Mouse (Mus musculus): Measurements from ENCODE around the gene Actrt2. TPM values are rescaled to one million over a fixed set of nuclear protein-coding genes. Genes with fewer than 3 reads are reported as not detected.

Gene Actrt2
- polyA plus RNA-seq, 1 experiment from 2014 or later, result not detected

GRCm38 (mm10) chr4:154700921-154701412 lies 33.3 kb upstream of the Actrt2 start:
- no peak overlapping the region for H3K27ac ChIP-seq (replicated peaks)
- H3K4me1 ChIP-seq, result peaks cover 10% of the 10 kb centered on the region
- peaks cover 19% of the 10 kb centered on the region for H3K27me3 ChIP-seq
- no peaks in the 10 kb centered on the region for H3K36me3 ChIP-seq
- ATAC-seq (ENCODE audit: low FRiP score, low read depth), result no peak
- WGBS, result 87% methylated on average over 13 of the region's 13 CpGs
- no peak overlapping the region for H3K4me2 ChIP-seq (replicated peaks)
- no peaks in the 10 kb centered on the region for H3K9me3 ChIP-seq
- no peak overlapping the region for H3K4me3 ChIP-seq
- H3K9ac ChIP-seq (replicated peaks), result no peak overlapping the region

- WGBS, result 95% methylated on average over 6 of the region's 6 CpGs
- Histone ChIP-seq H3K27me3 (peaks cover 19% of the 10 kb centered on the region), H3K4me1 (peaks cover 10% of the 10 kb centered on the region), H3K4me2 (replicated peaks) (no peak overlapping the region), H3K36me3 (no peaks in the 10 kb centered on the region), H3K9ac (replicated peaks) (no peak overlapping the region), H3K27ac (replicated peaks) (no peak overlapping the region), H3K9me3 (no peaks in the 10 kb centered on the region), H3K4me3 (no peak overlapping the region)
- ATAC-seq (ENCODE audit: low FRiP score, low read depth), result no peak
Measured at GRCm38 (mm10) chr4:154700436-154700835, 32.8 kb upstream of the Actrt2 start.

- no peak for ATAC-seq (ENCODE audit: low FRiP score, low read depth)
- peaks cover 10% of the 10 kb centered on the region for H3K4me1 ChIP-seq
- H3K4me2 ChIP-seq (replicated peaks), result no peak overlapping the region
- no peak overlapping the region for H3K27ac ChIP-seq (replicated peaks)
- H3K27me3 ChIP-seq, result peaks cover 11% of the 10 kb centered on the region; the same call in 1 of the 2 replicates
- H3K4me3 ChIP-seq, result no peak overlapping the region
- H3K36me3 ChIP-seq, result no peaks in the 10 kb centered on the region
- no peak overlapping the region for H3K9ac ChIP-seq (replicated peaks)
- WGBS, result 94% methylated on average over 8 of the region's 8 CpGs
- H3K9me3 ChIP-seq, result no peaks in the 10 kb centered on the region
Measured at GRCm38 (mm10) chr4:154699236-154699635, 31.6 kb upstream of the Actrt2 start.

GRCm38 (mm10) chr4:154698631-154699030 lies 31.0 kb upstream of the Actrt2 start:
- 100% methylated on average over 1 of the region's 1 CpGs for WGBS
- Histone ChIP-seq H3K4me2 (replicated peaks) (no peak overlapping the region), H3K27me3 (peaks cover 10% of the 10 kb centered on the region; the same call in 1 of the 2 replicates), H3K9ac (replicated peaks) (no peak overlapping the region), H3K27ac (replicated peaks) (no peak overlapping the region), H3K4me1 (peaks cover 13% of the 10 kb centered on the region), H3K4me3 (no peak overlapping the region), H3K36me3 (no peaks in the 10 kb centered on the region), H3K9me3 (no peaks in the 10 kb centered on the region)
- ATAC-seq (ENCODE audit: low FRiP score, low read depth), result no peak

- H3K9me3 ChIP-seq, result no peaks in the 10 kb centered on the region
- 61% methylated on average over 16 of the region's 16 CpGs for WGBS
- no peak overlapping the region for H3K27ac ChIP-seq (replicated peaks)
- H3K4me2 ChIP-seq (replicated peaks), result no peak overlapping the region
- H3K27me3 ChIP-seq, result peaks cover 10% of the 10 kb centered on the region; the same call in 1 of the 2 replicates
- ATAC-seq (ENCODE audit: low FRiP score, low read depth), result no peak
- H3K36me3 ChIP-seq, result no peaks in the 10 kb centered on the region
- no peak overlapping the region for H3K9ac ChIP-seq (replicated peaks)
- H3K4me3 ChIP-seq, result no peak overlapping the region
- H3K4me1 ChIP-seq, result peaks cover 18% of the 10 kb centered on the region
Measured at GRCm38 (mm10) chr4:154698021-154698590, 30.4 kb upstream of the Actrt2 start.

- 87% methylated on average over 5 of the region's 5 CpGs for WGBS
- no peaks in the 10 kb centered on the region for H3K36me3 ChIP-seq
Measured at GRCm38 (mm10) chr4:154697476-154697875, 29.8 kb upstream of the Actrt2 start.

GRCm38 (mm10) chr4:154696552-154696951 lies 28.9 kb upstream of the Actrt2 start:
- Histone ChIP-seq H3K4me3 (no peak overlapping the region), H3K27ac (replicated peaks) (no peak overlapping the region), H3K9me3 (no peaks in the 10 kb centered on the region), H3K27me3 (peaks cover 10% of the 10 kb centered on the region; the same call in 1 of the 2 replicates), H3K9ac (replicated peaks) (no peak overlapping the region), H3K4me2 (replicated peaks) (no peak overlapping the region), H3K36me3 (no peaks in the 10 kb centered on the region), H3K4me1 (peaks cover 21% of the 10 kb centered on the region)
- no peak for ATAC-seq (ENCODE audit: low FRiP score, low read depth)
- 80% methylated on average over 5 of the region's 5 CpGs for WGBS

More at GRCm38 (mm10) chr4:154697476-154697875, 29.8 kb upstream of the Actrt2 start:
- Histone ChIP-seq H3K4me1 (peaks cover 21% of the 10 kb centered on the region), H3K4me2 (replicated peaks) (no peak overlapping the region), H3K27ac (replicated peaks) (no peak overlapping the region), H3K9me3 (no peaks in the 10 kb centered on the region), H3K4me3 (no peak overlapping the region), H3K9ac (replicated peaks) (no peak overlapping the region), H3K27me3 (peaks cover 10% of the 10 kb centered on the region; the same call in 1 of the 2 replicates)
- no peak for ATAC-seq (ENCODE audit: low FRiP score, low read depth)

GRCm38 (mm10) chr4:154696146-154696545 lies 28.5 kb upstream of the Actrt2 start:
- H3K36me3 ChIP-seq, result no peaks in the 10 kb centered on the region
- no peaks in the 10 kb centered on the region for H3K9me3 ChIP-seq
- no peak overlapping the region for H3K4me2 ChIP-seq (replicated peaks)
- 19% methylated on average over 4 of the region's 4 CpGs for WGBS
- peaks cover 21% of the 10 kb centered on the region for H3K4me1 ChIP-seq
- H3K27me3 ChIP-seq, result peaks cover 10% of the 10 kb centered on the region; the same call in 1 of the 2 replicates
- no peak for ATAC-seq (ENCODE audit: low FRiP score, low read depth)
- no peak overlapping the region for H3K9ac ChIP-seq (replicated peaks)
- no peak overlapping the region for H3K4me3 ChIP-seq
- H3K27ac ChIP-seq (replicated peaks), result no peak overlapping the region

- 0 out of 2 replicates have a peak, but pooled peaks cover 10% of the 10 kb centered on the region for H3K27me3 ChIP-seq
- no peak overlapping the region for H3K4me3 ChIP-seq
- no peaks in the 10 kb centered on the region for H3K9me3 ChIP-seq
- no peak overlapping the region for H3K4me2 ChIP-seq (replicated peaks)
- H3K9ac ChIP-seq (replicated peaks), result no peak overlapping the region
- no peaks in the 10 kb centered on the region for H3K36me3 ChIP-seq
- H3K4me1 ChIP-seq, result peaks cover 21% of the 10 kb centered on the region
- 91% methylated on average over 5 of the region's 5 CpGs for WGBS
- no peak overlapping the region for H3K27ac ChIP-seq (replicated peaks)
- ATAC-seq (ENCODE audit: low FRiP score, low read depth), result no peak
Measured at GRCm38 (mm10) chr4:154694361-154694760, 26.7 kb upstream of the Actrt2 start.

- WGBS, result 77% methylated on average over 20 of the region's 20 CpGs
- peaks cover 2% of the 10 kb centered on the region; the same call in 1 of the 2 replicates for H3K27me3 ChIP-seq
- no peaks in the 10 kb centered on the region for H3K9me3 ChIP-seq
- H3K27ac ChIP-seq (replicated peaks), result no peak overlapping the region
- no peak overlapping the region for H3K9ac ChIP-seq (replicated peaks)
- H3K36me3 ChIP-seq, result no peaks in the 10 kb centered on the region
- no peak overlapping the region for H3K4me3 ChIP-seq
- H3K4me2 ChIP-seq (replicated peaks), result no peak overlapping the region
- no peak for ATAC-seq (ENCODE audit: low FRiP score, low read depth)
- peaks cover 21% of the 10 kb centered on the region for H3K4me1 ChIP-seq
Measured at GRCm38 (mm10) chr4:154693348-154694015, 25.8 kb upstream of the Actrt2 start.

- H3K4me3 ChIP-seq, result no peak overlapping the region
- ATAC-seq (ENCODE audit: low FRiP score, low read depth), result no peak
- H3K4me1 ChIP-seq, result no peaks in the 10 kb centered on the region
- H3K4me2 ChIP-seq (replicated peaks), result no peak overlapping the region
- no peak overlapping the region for H3K27ac ChIP-seq (replicated peaks)
- 82% methylated on average over 5 of the region's 5 CpGs for WGBS
- H3K36me3 ChIP-seq, result no peaks in the 10 kb centered on the region
- no peaks in the 10 kb centered on the region for H3K9me3 ChIP-seq
- H3K27me3 ChIP-seq, result peaks cover 16% of the 10 kb centered on the region
- H3K9ac ChIP-seq (replicated peaks), result no peak overlapping the region
Measured at GRCm38 (mm10) chr4:154683068-154683752, 15.5 kb upstream of the Actrt2 start.

GRCm38 (mm10) chr4:154682311-154682710 lies 14.6 kb upstream of the Actrt2 start:
- Histone ChIP-seq H3K27me3 (peaks cover 19% of the 10 kb centered on the region), H3K27ac (replicated peaks) (no peak overlapping the region), H3K4me2 (replicated peaks) (no peak overlapping the region), H3K36me3 (no peaks in the 10 kb centered on the region), H3K9ac (replicated peaks) (no peak overlapping the region), H3K4me3 (no peak overlapping the region), H3K4me1 (no peaks in the 10 kb centered on the region), H3K9me3 (no peaks in the 10 kb centered on the region)
- ATAC-seq (ENCODE audit: low FRiP score, low read depth), result no peak
- WGBS, result 44% methylated on average over 14 of the region's 14 CpGs

All from midbrain, embryonic 12.5 days (tissue).